Mouse (Mus musculus) C2C12 (cell line): ENCODE results near the gene Pard3. TPM values are rescaled to one million over a fixed set of nuclear protein-coding genes. Genes with fewer than 3 reads are reported as not detected.
A peak's percentile ranks its signal among the peaks of the same experiment; 100 is the strongest.

ENCODE experiments used
- H3K27me3 ChIP-seq: one replicate; pipeline ENCODE4 v1.6.1; 2011; ENCODE audit not compliant: control insufficient read depth, insufficient read depth, insufficient read length
- H3K36me3 ChIP-seq: one replicate; pipeline ENCODE4 v1.6.1; 2011; ENCODE audit not compliant: control insufficient read depth, insufficient read depth
- H3K4me3 ChIP-seq: one replicate; pipeline ENCODE4 v1.5.1; 2011; ENCODE audit warnings: mild to moderate bottlenecking, control low read depth; ENCODE audit not compliant: poor library complexity, insufficient read depth, severe bottlenecking
- H3K79me2 ChIP-seq: one replicate; pipeline ENCODE4 v1.6.1; 2011; ENCODE audit not compliant: control insufficient read depth, insufficient read depth
- H3K79me3 ChIP-seq: one replicate; pipeline ENCODE4 v1.6.1; 2011; ENCODE audit warnings: low read depth, control low read depth
- H3ac ChIP-seq: one replicate; pipeline ENCODE3; 2011; ENCODE audit warnings: low read depth; ENCODE audit not compliant: control insufficient read depth, insufficient read length
- CEBPB ChIP-seq: IDR thresholded peaks from one replicate; pipeline ENCODE4 v1.6.1; 2011; ENCODE audit warnings: low read depth, mild to moderate bottlenecking, control low read depth, moderate library complexity
- CTCF ChIP-seq: IDR thresholded peaks from one replicate; pipeline ENCODE4 v1.5.1; 2011; ENCODE audit not compliant: control insufficient read depth, insufficient read depth, insufficient read length
- FOSL1 ChIP-seq: IDR thresholded peaks from one replicate; pipeline ENCODE4 v1.8.0; 2011; ENCODE audit warnings: mild to moderate bottlenecking, low read length; ENCODE audit not compliant: poor library complexity, insufficient read depth, severe bottlenecking
- MAX ChIP-seq: IDR thresholded peaks from one replicate; pipeline ENCODE4 v1.6.1; 2011; ENCODE audit warnings: mild to moderate bottlenecking, control low read depth
- MYOD1 ChIP-seq: IDR thresholded peaks from one replicate; pipeline ENCODE4 v1.6.1; 2011; ENCODE audit warnings: low read depth; ENCODE audit not compliant: control insufficient read depth, insufficient read length
- MYOG ChIP-seq: IDR thresholded peaks from one replicate; pipeline ENCODE4 v1.6.1; 2011; ENCODE audit not compliant: control insufficient read depth, insufficient read length; ENCODE audit errors: extremely low read depth
- USF1 ChIP-seq: IDR thresholded peaks from one replicate; pipeline ENCODE4 v1.6.1; 2011; ENCODE audit warnings: low read depth, mild to moderate bottlenecking, control low read depth, moderate library complexity
- polyA plus RNA-seq: library from polyadenylated mRNA; unstranded; fragments of >200 nt; fragmentation: generic; extraction: Trizol; gene quantifications from one replicate; pipeline ENCODE4 v1.2.1, GENCODE M21; 2012; ENCODE audit warnings: missing spikeins

The Pard3 gene
- polyA plus RNA-seq, 1 experiment: 8.4 TPM

GRCm38 (mm10) chr8:127300493-127300892 lies 236.8 kb downstream of the Pard3 start:
- H3K27me3 ChIP-seq: no peaks in the 10 kb centered on the region
- H3K79me3 ChIP-seq: peaks cover 2% of the 10 kb centered on the region
- TF ChIP-seq MYOD1 (no peak), MAX (no peak), MYOG (no peak), FOSL1 (no peak)
- H3K79me2 ChIP-seq: peaks cover 14% of the 10 kb centered on the region
- no peaks in the 10 kb centered on the region for H3K36me3 ChIP-seq
- no peak overlapping the region for H3ac ChIP-seq
- H3K4me3 ChIP-seq: no peak overlapping the region

DNA sequence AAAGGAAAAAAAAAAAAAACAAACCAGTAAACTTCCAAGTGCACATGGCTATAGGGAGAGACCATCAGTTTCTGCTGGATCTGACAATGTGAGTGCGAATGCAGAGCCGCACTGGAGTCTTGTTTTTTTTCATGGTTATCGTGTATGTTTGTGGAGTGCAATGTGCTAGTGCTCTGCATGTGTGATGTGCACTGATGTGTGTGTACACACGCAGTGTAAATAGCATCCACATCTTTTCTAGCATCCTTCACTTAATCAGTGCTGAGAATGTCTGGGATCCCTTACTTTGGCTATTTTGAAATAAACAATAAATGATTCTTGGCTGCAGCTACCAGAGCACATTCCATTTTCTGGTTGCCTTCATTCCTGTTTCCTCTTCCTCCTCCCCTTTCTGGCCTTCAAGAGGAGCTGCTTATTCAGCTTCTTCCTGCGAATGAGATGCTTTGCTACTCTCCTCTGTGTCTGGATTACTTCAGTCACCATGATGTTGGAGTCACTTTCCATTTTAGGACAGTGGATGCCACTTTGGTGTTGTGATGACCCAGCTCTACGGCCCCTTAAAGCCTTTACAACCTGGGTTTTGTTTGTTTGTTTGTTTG lies 239.3 kb downstream of the Pard3 start:
- Histone ChIP-seq H3K36me3 (no peaks in the 10 kb centered on the region), H3ac (no peak overlapping the region), H3K4me3 (no peak overlapping the region), H3K79me3 (peaks cover 2% of the 10 kb centered on the region), H3K79me2 (peaks cover 14% of the 10 kb centered on the region), H3K27me3 (no peaks in the 10 kb centered on the region)
- TF ChIP-seq CEBPB (no peak), MYOD1 (no peak), USF1 (no peak), MAX (no peak), MYOG (no peak), FOSL1 (no peak), CTCF (no peak)

DNA sequence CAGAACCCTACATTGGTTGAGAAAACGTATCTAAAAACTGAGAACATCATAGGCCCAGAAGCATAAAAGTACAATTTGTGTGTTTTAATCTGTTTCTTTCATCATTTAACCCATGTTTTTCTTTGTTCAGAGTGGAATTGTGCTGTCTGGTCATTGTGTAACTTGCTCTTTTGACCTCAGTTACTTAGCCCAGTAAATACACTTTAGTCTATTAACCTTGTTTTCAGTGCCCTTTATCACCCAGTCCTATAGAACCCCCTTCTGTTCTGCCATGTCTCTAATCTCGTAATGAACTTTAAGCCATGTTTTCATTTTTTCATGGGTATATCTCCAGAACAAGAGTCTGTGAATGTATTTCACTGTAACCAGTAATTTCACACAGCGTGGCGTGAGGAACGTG lies 243.3 kb downstream of the Pard3 start:
- TF ChIP-seq CEBPB (no peak), FOSL1 (no peak), USF1 (no peak), MAX (no peak), CTCF (no peak), MYOD1 (no peak), MYOG (no peak)
- Histone ChIP-seq H3K79me2 (peaks cover 3% of the 10 kb centered on the region), H3K27me3 (no peaks in the 10 kb centered on the region)

DNA sequence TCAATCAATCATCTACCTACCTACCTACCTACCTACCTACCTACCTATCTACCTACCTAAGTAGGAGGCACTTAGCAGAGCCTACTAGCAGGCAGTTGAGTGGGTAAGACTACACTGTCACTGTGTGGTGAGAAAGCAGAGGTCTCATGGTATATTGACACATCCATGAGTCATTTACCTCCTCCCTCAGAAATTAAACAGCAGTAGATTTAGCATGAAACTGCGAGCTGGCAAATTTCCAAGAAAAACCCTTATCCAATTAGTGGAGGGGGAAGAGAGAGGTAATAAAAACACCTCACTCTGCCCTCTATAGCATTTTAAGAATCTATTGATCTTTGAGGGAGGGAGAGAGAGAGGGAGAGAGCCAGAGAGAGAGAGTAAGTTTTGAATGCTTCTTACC lies 245.7 kb downstream of the Pard3 start:
- Histone ChIP-seq H3K27me3 (no peaks in the 10 kb centered on the region), H3K36me3 (no peaks in the 10 kb centered on the region)

More for the DNA sequence above, 243.3 kb downstream of the Pard3 start:
- no peak overlapping the region for H3ac ChIP-seq
- H3K79me3 ChIP-seq: no peaks in the 10 kb centered on the region
- no peaks in the 10 kb centered on the region for H3K36me3 ChIP-seq
- no peak overlapping the region for H3K4me3 ChIP-seq

DNA sequence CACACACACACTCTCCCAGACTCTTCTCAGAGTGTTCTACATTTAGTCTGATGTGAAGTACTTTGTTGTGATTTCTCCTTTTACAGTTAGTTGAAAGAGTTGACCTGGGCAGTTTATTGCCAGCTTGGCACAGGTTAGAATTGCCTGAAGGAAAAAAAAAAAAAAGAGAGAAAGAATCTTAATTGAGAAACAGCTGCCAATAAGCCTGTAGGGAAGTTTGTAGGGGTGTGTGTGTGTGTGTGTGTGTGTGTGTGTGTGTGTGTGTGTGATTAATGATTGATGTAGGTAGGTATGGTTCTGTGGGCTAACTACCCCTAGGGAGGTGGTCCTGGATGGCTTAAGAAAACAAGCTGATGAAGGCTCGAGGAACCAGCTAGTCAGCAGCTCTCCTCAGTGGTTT lies 252.1 kb downstream of the Pard3 start:
- Histone ChIP-seq H3K36me3 (no peaks in the 10 kb centered on the region), H3K79me3 (peaks cover 5% of the 10 kb centered on the region), H3ac (no peak overlapping the region), H3K4me3 (no peak overlapping the region), H3K79me2 (peaks cover 20% of the 10 kb centered on the region), H3K27me3 (no peaks in the 10 kb centered on the region)
- no peak for TF ChIP-seq CEBPB
- TF ChIP-seq CTCF: no peak

More for the DNA sequence above, 245.7 kb downstream of the Pard3 start:
- no peak overlapping the region for H3ac ChIP-seq
- no peaks in the 10 kb centered on the region for H3K79me3 ChIP-seq
- TF ChIP-seq CTCF: no peak
- peak; percentile 59 for TF ChIP-seq FOSL1
- H3K79me2 ChIP-seq: no peaks in the 10 kb centered on the region
- H3K4me3 ChIP-seq: no peak overlapping the region

GRCm38 (mm10) chr8:127317914-127318313 lies 254.2 kb downstream of the Pard3 start:
- Histone ChIP-seq H3ac (no peak overlapping the region), H3K79me3 (peaks cover 5% of the 10 kb centered on the region), H3K27me3 (no peaks in the 10 kb centered on the region), H3K36me3 (no peaks in the 10 kb centered on the region), H3K79me2 (peaks cover 20% of the 10 kb centered on the region), H3K4me3 (no peak overlapping the region)
- no peak for TF ChIP-seq CEBPB
- no peak for TF ChIP-seq USF1
- no peak for TF ChIP-seq MYOG
- no peak for TF ChIP-seq MYOD1
- no peak for TF ChIP-seq FOSL1
- no peak for TF ChIP-seq CTCF
- TF ChIP-seq MAX: no peak
